Mouse (Mus musculus): ENCODE measurements around the gene Trp53bp2. TPM values are rescaled to one million over a fixed set of nuclear protein-coding genes. Genes with fewer than 3 reads are reported as not detected.

The Trp53bp2 gene
- polyA plus RNA-seq, 1 experiment from 2014 or later = 20.2 TPM

- 86% methylated on average over 3 of the region's 3 CpGs for WGBS
- no peaks in the 10 kb centered on the region for H3K36me3 ChIP-seq (ENCODE audit: control insufficient read depth, insufficient read depth, low read length)
- no peak overlapping the region for H3K4me3 ChIP-seq (ENCODE audit: low read depth, low read length)
- no peak overlapping the region for H3K27ac ChIP-seq (ENCODE audit: low read depth, low read length)
- no peaks in the 10 kb centered on the region for H3K9me3 ChIP-seq (replicated peaks; ENCODE audit: control insufficient read depth, low read length)
- H3K27me3 ChIP-seq (replicated peaks; ENCODE audit: control insufficient read depth, insufficient read depth, low read length) = no peaks in the 10 kb centered on the region
- no peak overlapping the region for H3K9ac ChIP-seq (ENCODE audit: low read length)
- DNase-seq (ENCODE audit: low spot score) (no peak), ATAC-seq (no peak)
- H3K4me2 ChIP-seq (ENCODE audit: low read length) = no peak overlapping the region
- H3K4me1 ChIP-seq (ENCODE audit: control insufficient read depth, insufficient read depth, low read length) = no peaks in the 10 kb centered on the region
Observed at GRCm38 (mm10) chr1:182398780-182399179, 10.2 kb upstream of the Trp53bp2 start.

- Histone ChIP-seq H3K4me3 (ENCODE audit: low read depth, low read length) (no peak overlapping the region), H3K4me1 (ENCODE audit: control insufficient read depth, insufficient read depth, low read length) (no peaks in the 10 kb centered on the region), H3K9ac (ENCODE audit: low read length) (no peak overlapping the region), H3K27me3 (replicated peaks; ENCODE audit: control insufficient read depth, insufficient read depth, low read length) (no peaks in the 10 kb centered on the region), H3K36me3 (ENCODE audit: control insufficient read depth, insufficient read depth, low read length) (no peaks in the 10 kb centered on the region), H3K9me3 (replicated peaks; ENCODE audit: control insufficient read depth, low read length) (no peaks in the 10 kb centered on the region), H3K4me2 (ENCODE audit: low read length) (no peak overlapping the region), H3K27ac (ENCODE audit: low read depth, low read length) (no peak overlapping the region)
- DNase-seq (ENCODE audit: low spot score) = no peak
- ATAC-seq = no peak
- 91% methylated on average over 2 of the region's 2 CpGs for WGBS
Observed at GRCm38 (mm10) chr1:182399205-182399604, 9.8 kb upstream of the Trp53bp2 start.

- no peak overlapping the region for H3K4me2 ChIP-seq (ENCODE audit: low read length)
- no peaks in the 10 kb centered on the region for H3K4me1 ChIP-seq (ENCODE audit: control insufficient read depth, insufficient read depth, low read length)
- ATAC-seq (no peak), DNase-seq (ENCODE audit: low spot score) (no peak)
- H3K36me3 ChIP-seq (ENCODE audit: control insufficient read depth, insufficient read depth, low read length) = no peaks in the 10 kb centered on the region
- no peaks in the 10 kb centered on the region for H3K27me3 ChIP-seq (replicated peaks; ENCODE audit: control insufficient read depth, insufficient read depth, low read length)
- WGBS = 96% methylated on average over 3 of the region's 3 CpGs
- no peak overlapping the region for H3K9ac ChIP-seq (ENCODE audit: low read length)
- no peak overlapping the region for H3K4me3 ChIP-seq (ENCODE audit: low read depth, low read length)
- no peaks in the 10 kb centered on the region for H3K9me3 ChIP-seq (replicated peaks; ENCODE audit: control insufficient read depth, low read length)
- no peak overlapping the region for H3K27ac ChIP-seq (ENCODE audit: low read depth, low read length)
Observed at GRCm38 (mm10) chr1:182399908-182400307, 9.1 kb upstream of the Trp53bp2 start.

- no peak overlapping the region for H3K9ac ChIP-seq (ENCODE audit: low read length)
- H3K27me3 ChIP-seq (replicated peaks; ENCODE audit: control insufficient read depth, insufficient read depth, low read length) = no peaks in the 10 kb centered on the region
- ATAC-seq (no peak), DNase-seq (ENCODE audit: low spot score) (no peak)
- no peak overlapping the region for H3K4me2 ChIP-seq (ENCODE audit: low read length)
- H3K4me3 ChIP-seq (ENCODE audit: low read depth, low read length) = no peak overlapping the region
- no peaks in the 10 kb centered on the region for H3K9me3 ChIP-seq (replicated peaks; ENCODE audit: control insufficient read depth, low read length)
- no peaks in the 10 kb centered on the region for H3K4me1 ChIP-seq (ENCODE audit: control insufficient read depth, insufficient read depth, low read length)
- no peaks in the 10 kb centered on the region for H3K36me3 ChIP-seq (ENCODE audit: control insufficient read depth, insufficient read depth, low read length)
- no peak overlapping the region for H3K27ac ChIP-seq (ENCODE audit: low read depth, low read length)
- WGBS = 50% methylated on average over 13 of the region's 13 CpGs
Observed at GRCm38 (mm10) chr1:182403076-182403475, 5.9 kb upstream of the Trp53bp2 start.

- ATAC-seq (no peak), DNase-seq (ENCODE audit: low spot score) (no peak)
- H3K4me1 ChIP-seq (ENCODE audit: control insufficient read depth, insufficient read depth, low read length) = peaks cover 16% of the 10 kb centered on the region
- 87% methylated on average over 4 of the region's 4 CpGs for WGBS
- H3K27me3 ChIP-seq (replicated peaks; ENCODE audit: control insufficient read depth, insufficient read depth, low read length) = no peaks in the 10 kb centered on the region
- no peak overlapping the region for H3K4me2 ChIP-seq (ENCODE audit: low read length)
- H3K9ac ChIP-seq (ENCODE audit: low read length) = no peak overlapping the region
- no peak overlapping the region for H3K27ac ChIP-seq (ENCODE audit: low read depth, low read length)
- H3K36me3 ChIP-seq (ENCODE audit: control insufficient read depth, insufficient read depth, low read length) = no peaks in the 10 kb centered on the region
- H3K9me3 ChIP-seq (replicated peaks; ENCODE audit: control insufficient read depth, low read length) = no peaks in the 10 kb centered on the region
- H3K4me3 ChIP-seq (ENCODE audit: low read depth, low read length) = no peak overlapping the region
Observed at GRCm38 (mm10) chr1:182406621-182407020, 2.4 kb upstream of the Trp53bp2 start.

- Histone ChIP-seq H3K4me3 (ENCODE audit: low read depth, low read length) (peak overlapping the region; percentile 87), H3K27me3 (replicated peaks; ENCODE audit: control insufficient read depth, insufficient read depth, low read length) (no peaks in the 10 kb centered on the region), H3K36me3 (ENCODE audit: control insufficient read depth, insufficient read depth, low read length) (no peaks in the 10 kb centered on the region), H3K9me3 (replicated peaks; ENCODE audit: control insufficient read depth, low read length) (no peaks in the 10 kb centered on the region), H3K27ac (ENCODE audit: low read depth, low read length) (peak overlapping the region; percentile 96), H3K4me1 (ENCODE audit: control insufficient read depth, insufficient read depth, low read length) (peaks cover 26% of the 10 kb centered on the region), H3K9ac (ENCODE audit: low read length) (peak overlapping the region; percentile 83), H3K4me2 (ENCODE audit: low read length) (peak overlapping the region; percentile 54)
- no peak for DNase-seq (ENCODE audit: low spot score)
- WGBS = 3% methylated on average over 13 of the region's 13 CpGs
- ATAC-seq = 0 out of 2 replicates have a peak, but pooled peaks have one; percentile 0
Observed at GRCm38 (mm10) chr1:182408243-182408642, 729 bp upstream of the Trp53bp2 start.

GRCm38 (mm10) chr1:182409401-182410173 is 615 bp downstream of the Trp53bp2 start:
- Histone ChIP-seq H3K27me3 (replicated peaks; ENCODE audit: control insufficient read depth, insufficient read depth, low read length) (no peaks in the 10 kb centered on the region), H3K9me3 (replicated peaks; ENCODE audit: control insufficient read depth, low read length) (no peaks in the 10 kb centered on the region), H3K4me2 (ENCODE audit: low read length) (peak overlapping the region; percentile 74), H3K27ac (ENCODE audit: low read depth, low read length) (peak overlapping the region; percentile 96), H3K4me1 (ENCODE audit: control insufficient read depth, insufficient read depth, low read length) (peaks cover 30% of the 10 kb centered on the region), H3K4me3 (ENCODE audit: low read depth, low read length) (peak overlapping the region; percentile 87), H3K9ac (ENCODE audit: low read length) (peak overlapping the region; percentile 95), H3K36me3 (ENCODE audit: control insufficient read depth, insufficient read depth, low read length) (no peaks in the 10 kb centered on the region)
- ATAC-seq (peak; percentile 56; the same call in 1 of the 2 replicates), DNase-seq (ENCODE audit: low spot score) (peak; percentile 53)
- 2% methylated on average over 31 of the region's 34 CpGs for WGBS

GRCm38 (mm10) chr1:182412586-182413270 is 3.8 kb downstream of the Trp53bp2 start:
- no peak overlapping the region for H3K4me2 ChIP-seq (ENCODE audit: low read length)
- no peaks in the 10 kb centered on the region for H3K9me3 ChIP-seq (replicated peaks; ENCODE audit: control insufficient read depth, low read length)
- no peak overlapping the region for H3K27ac ChIP-seq (ENCODE audit: low read depth, low read length)
- WGBS = 74% methylated on average over 7 of the region's 7 CpGs
- peaks cover 30% of the 10 kb centered on the region for H3K4me1 ChIP-seq (ENCODE audit: control insufficient read depth, insufficient read depth, low read length)
- H3K36me3 ChIP-seq (ENCODE audit: control insufficient read depth, insufficient read depth, low read length) = no peaks in the 10 kb centered on the region
- no peaks in the 10 kb centered on the region for H3K27me3 ChIP-seq (replicated peaks; ENCODE audit: control insufficient read depth, insufficient read depth, low read length)
- ATAC-seq = no peak
- no peak for DNase-seq (ENCODE audit: low spot score)
- no peak overlapping the region for H3K9ac ChIP-seq (ENCODE audit: low read length)
- H3K4me3 ChIP-seq (ENCODE audit: low read depth, low read length) = no peak overlapping the region

GRCm38 (mm10) chr1:182419481-182419880 is 10.5 kb downstream of the Trp53bp2 start:
- DNase-seq (ENCODE audit: low spot score) (no peak), ATAC-seq (no peak)
- H3K36me3 ChIP-seq (ENCODE audit: control insufficient read depth, insufficient read depth, low read length) = no peaks in the 10 kb centered on the region
- H3K27me3 ChIP-seq (replicated peaks; ENCODE audit: control insufficient read depth, insufficient read depth, low read length) = no peaks in the 10 kb centered on the region
- no peak overlapping the region for H3K4me3 ChIP-seq (ENCODE audit: low read depth, low read length)
- no peaks in the 10 kb centered on the region for H3K4me1 ChIP-seq (ENCODE audit: control insufficient read depth, insufficient read depth, low read length)
- H3K9ac ChIP-seq (ENCODE audit: low read length) = no peak overlapping the region
- WGBS = 88% methylated on average over 3 of the region's 3 CpGs
- H3K9me3 ChIP-seq (replicated peaks; ENCODE audit: control insufficient read depth, low read length) = no peaks in the 10 kb centered on the region
- H3K4me2 ChIP-seq (ENCODE audit: low read length) = no peak overlapping the region
- no peak overlapping the region for H3K27ac ChIP-seq (ENCODE audit: low read depth, low read length)
